Mouse (Mus musculus): ENCODE results near the gene Ssbp2.

GRCm38 (mm10) chr13:91462893-91463481 lies 2.9 kb downstream of the Ssbp2 start:
- TF ChIP-seq CTCF (IDR thresholded peaks at IDR 0.05; ENCODE audit: extremely low read depth, insufficient read depth, insufficient read length, insufficient replicate concordance) (no peak; the same call in 1 of the 2 replicates), POLR2A (IDR thresholded peaks at IDR 0.05; ENCODE audit: low read depth, low read length) (no peak)

All from spleen, adult 2 months (tissue).